Mouse (Mus musculus): ENCODE data around the gene Col11a2. TPM values are rescaled to one million over a fixed set of nuclear protein-coding genes. Genes with fewer than 3 reads are reported as not detected.
A peak's percentile ranks its signal among the peaks of the same experiment; 100 is the strongest.

Col11a2 gene
- polyA plus RNA-seq, 1 experiment from 2014 or later, result 3.2 TPM

- Histone ChIP-seq H3K9me3 (no peaks in the 10 kb centered on the region), H3K9ac (no peak overlapping the region), H3K27ac (no peak overlapping the region), H3K4me1 (peaks cover 42% of the 10 kb centered on the region), H3K4me3 (no peak overlapping the region), H3K36me3 (replicated peaks) (peaks cover 23% of the 10 kb centered on the region), H3K27me3 (replicated peaks) (no peaks in the 10 kb centered on the region), H3K4me2 (no peak overlapping the region)
- no peak for ATAC-seq (replicated peaks)
- 96% methylated on average over 7 of the region's 7 CpGs for WGBS
Measured at GRCm38 (mm10) chr17:34037241-34037640, 2.0 kb upstream of the Col11a2 start.

- peak overlapping the region; percentile 51 for H3K4me2 ChIP-seq
- H3K4me3 ChIP-seq, result peak overlapping the region; percentile 23
- H3K9me3 ChIP-seq, result no peaks in the 10 kb centered on the region
- no peaks in the 10 kb centered on the region for H3K27me3 ChIP-seq (replicated peaks)
- 9% methylated on average over 18 of the region's 21 CpGs for WGBS
- no peak overlapping the region for H3K27ac ChIP-seq
- H3K4me1 ChIP-seq, result peaks cover 31% of the 10 kb centered on the region
- H3K36me3 ChIP-seq (replicated peaks), result peaks cover 23% of the 10 kb centered on the region
- H3K9ac ChIP-seq, result peak overlapping the region; percentile 33; the same call in 1 of the 2 replicates
- no peak for ATAC-seq (replicated peaks)
Measured at GRCm38 (mm10) chr17:34038440-34038839, 797 bp upstream of the Col11a2 start.

GRCm38 (mm10) chr17:34039562-34040450 is 569 bp downstream of the Col11a2 start:
- Histone ChIP-seq H3K27ac (no peak overlapping the region; the same call in 1 of the 2 replicates), H3K27me3 (replicated peaks) (no peaks in the 10 kb centered on the region), H3K9ac (peak overlapping the region; percentile 33; the same call in 1 of the 2 replicates), H3K4me1 (peaks cover 25% of the 10 kb centered on the region), H3K9me3 (no peaks in the 10 kb centered on the region), H3K4me2 (peak overlapping the region; percentile 51), H3K36me3 (replicated peaks) (peaks cover 18% of the 10 kb centered on the region; the same call in 1 of the 2 replicates), H3K4me3 (peak overlapping the region; percentile 23)
- 0 out of 2 replicates have a peak, but pooled peaks have one; percentile 2 for ATAC-seq (replicated peaks)
- 27% methylated on average over 17 of the region's 17 CpGs for WGBS

- Histone ChIP-seq H3K27me3 (replicated peaks) (no peaks in the 10 kb centered on the region), H3K36me3 (replicated peaks) (no peaks in the 10 kb centered on the region), H3K4me2 (no peak overlapping the region), H3K27ac (no peak overlapping the region), H3K9ac (no peak overlapping the region), H3K4me1 (no peaks in the 10 kb centered on the region), H3K4me3 (no peak overlapping the region), H3K9me3 (no peaks in the 10 kb centered on the region)
- WGBS, result 81% methylated on average over 14 of the region's 14 CpGs
- ATAC-seq (replicated peaks), result no peak
Measured at GRCm38 (mm10) chr17:34045941-34046340, 6.7 kb downstream of the Col11a2 start.

- H3K4me2 ChIP-seq, result no peak overlapping the region
Measured at GRCm38 (mm10) chr17:34047404-34048050, 8.3 kb downstream of the Col11a2 start.

GRCm38 (mm10) chr17:34057224-34057623 is 18.0 kb downstream of the Col11a2 start:
- no peaks in the 10 kb centered on the region for H3K9me3 ChIP-seq
- 90% methylated on average over 7 of the region's 7 CpGs for WGBS
- no peak overlapping the region for H3K4me2 ChIP-seq
- no peak overlapping the region for H3K9ac ChIP-seq
- no peaks in the 10 kb centered on the region for H3K36me3 ChIP-seq (replicated peaks)
- no peak overlapping the region for H3K27ac ChIP-seq
- no peak overlapping the region for H3K4me3 ChIP-seq
- ATAC-seq (replicated peaks), result no peak
- H3K27me3 ChIP-seq (replicated peaks), result no peaks in the 10 kb centered on the region
- no peaks in the 10 kb centered on the region for H3K4me1 ChIP-seq

More at GRCm38 (mm10) chr17:34047404-34048050, 8.3 kb downstream of the Col11a2 start:
- H3K4me1 ChIP-seq, result no peaks in the 10 kb centered on the region
- no peak overlapping the region for H3K9ac ChIP-seq
- no peak overlapping the region for H3K4me3 ChIP-seq
- H3K27ac ChIP-seq, result no peak overlapping the region
- H3K9me3 ChIP-seq, result no peaks in the 10 kb centered on the region
- WGBS, result 93% methylated on average over 5 of the region's 5 CpGs
- no peaks in the 10 kb centered on the region for H3K27me3 ChIP-seq (replicated peaks)
- H3K36me3 ChIP-seq (replicated peaks), result no peaks in the 10 kb centered on the region
- ATAC-seq (replicated peaks), result no peak

GRCm38 (mm10) chr17:34068864-34069263 is 29.6 kb downstream of the Col11a2 start:
- WGBS, result 47% methylated on average over 3 of the region's 3 CpGs

GRCm38 (mm10) chr17:34072091-34072490 is 32.9 kb downstream of the Col11a2 start:
- H3K4me2 ChIP-seq, result no peak overlapping the region
- no peak overlapping the region for H3K9ac ChIP-seq
- 76% methylated on average over 5 of the region's 5 CpGs for WGBS
- no peaks in the 10 kb centered on the region for H3K9me3 ChIP-seq
- peaks cover 7% of the 10 kb centered on the region for H3K27me3 ChIP-seq (replicated peaks)
- H3K27ac ChIP-seq, result no peak overlapping the region
- H3K4me3 ChIP-seq, result no peak overlapping the region
- H3K4me1 ChIP-seq, result peaks cover 9% of the 10 kb centered on the region
- no peak for ATAC-seq (replicated peaks)
- H3K36me3 ChIP-seq (replicated peaks), result no peaks in the 10 kb centered on the region

More at GRCm38 (mm10) chr17:34068864-34069263, 29.6 kb downstream of the Col11a2 start:
- H3K9ac ChIP-seq, result no peak overlapping the region
- H3K27ac ChIP-seq, result no peak overlapping the region
- H3K27me3 ChIP-seq (replicated peaks), result no peaks in the 10 kb centered on the region
- H3K36me3 ChIP-seq (replicated peaks), result no peaks in the 10 kb centered on the region
- no peak overlapping the region for H3K4me2 ChIP-seq
- no peaks in the 10 kb centered on the region for H3K4me1 ChIP-seq
- H3K4me3 ChIP-seq, result no peak overlapping the region
- no peak for ATAC-seq (replicated peaks)
- H3K9me3 ChIP-seq, result no peaks in the 10 kb centered on the region

GRCm38 (mm10) chr17:34075271-34075670 is 36.0 kb downstream of the Col11a2 start:
- peaks cover 9% of the 10 kb centered on the region for H3K4me1 ChIP-seq
- no peaks in the 10 kb centered on the region for H3K9me3 ChIP-seq
- no peak overlapping the region for H3K27ac ChIP-seq
- no peak for ATAC-seq (replicated peaks)
- WGBS, result 43% methylated on average over 7 of the region's 7 CpGs
- no peaks in the 10 kb centered on the region for H3K36me3 ChIP-seq (replicated peaks)
- H3K4me2 ChIP-seq, result no peak overlapping the region
- peaks cover 10% of the 10 kb centered on the region for H3K27me3 ChIP-seq (replicated peaks)
- no peak overlapping the region for H3K4me3 ChIP-seq
- no peak overlapping the region for H3K9ac ChIP-seq

GRCm38 (mm10) chr17:34077549-34077948 is 38.3 kb downstream of the Col11a2 start:
- H3K4me3 ChIP-seq, result no peak overlapping the region
- WGBS, result 3% methylated on average over 9 of the region's 9 CpGs
- ATAC-seq (replicated peaks), result no peak
- H3K27ac ChIP-seq, result no peak overlapping the region
- peaks cover 10% of the 10 kb centered on the region for H3K27me3 ChIP-seq (replicated peaks)
- no peak overlapping the region for H3K4me2 ChIP-seq
- H3K4me1 ChIP-seq, result peaks cover 9% of the 10 kb centered on the region
- no peaks in the 10 kb centered on the region for H3K36me3 ChIP-seq (replicated peaks)
- H3K9ac ChIP-seq, result no peak overlapping the region; the same call in 1 of the 2 replicates
- H3K9me3 ChIP-seq, result no peaks in the 10 kb centered on the region

GRCm38 (mm10) chr17:34078148-34078547 is 38.9 kb downstream of the Col11a2 start:
- no peak overlapping the region for H3K27ac ChIP-seq
- no peaks in the 10 kb centered on the region for H3K36me3 ChIP-seq (replicated peaks)
- no peak overlapping the region for H3K9ac ChIP-seq
- no peak overlapping the region for H3K4me2 ChIP-seq
- no peak overlapping the region for H3K4me3 ChIP-seq
- no peak for ATAC-seq (replicated peaks)
- peaks cover 10% of the 10 kb centered on the region for H3K27me3 ChIP-seq (replicated peaks)
- H3K9me3 ChIP-seq, result no peaks in the 10 kb centered on the region
- peaks cover 10% of the 10 kb centered on the region for H3K4me1 ChIP-seq
- WGBS, result 61% methylated on average over 4 of the region's 4 CpGs

- Histone ChIP-seq H3K27me3 (replicated peaks) (peaks cover 10% of the 10 kb centered on the region), H3K36me3 (replicated peaks) (no peaks in the 10 kb centered on the region), H3K4me3 (no peak overlapping the region), H3K27ac (no peak overlapping the region), H3K9ac (no peak overlapping the region), H3K4me2 (no peak overlapping the region), H3K9me3 (no peaks in the 10 kb centered on the region), H3K4me1 (peaks cover 12% of the 10 kb centered on the region)
- ATAC-seq (replicated peaks), result no peak
- 91% methylated on average over 11 of the region's 11 CpGs for WGBS
Measured at GRCm38 (mm10) chr17:34079002-34079401, 39.8 kb downstream of the Col11a2 start.
